Mouse (Mus musculus) hindbrain, embryonic 15.5 days (tissue): ENCODE measurements around the gene Atp6v1g2. TPM values are rescaled to one million over a fixed set of nuclear protein-coding genes. Genes with fewer than 3 reads are reported as not detected.
A peak's percentile ranks its signal among the peaks of the same experiment; 100 is the strongest.

Source experiments
- ATAC-seq: fragments of 200-750 bp; cut with Nextera tagmentation; 2 replicates; pipeline ENCODE4 v1.8.0; 2017; ENCODE audit warnings: low read depth, moderate number of reproducible peaks, moderate TSS enrichment; ENCODE audit not compliant: low FRiP score
- H3K27ac ChIP-seq: fragments of 300-500 bp; sonication (generic); replicated peaks from 2 replicates; pipeline ENCODE4 v1.5.1; 2015; ENCODE audit warnings: mild to moderate bottlenecking, inconsistent platforms
- H3K27me3 ChIP-seq: fragments of 300-500 bp; sonication (generic); 2 replicates; pipeline ENCODE4 v1.6.1; 2015; ENCODE audit warnings: control low read depth, inconsistent platforms
- H3K36me3 ChIP-seq: fragments of 300-500 bp; sonication (generic); 2 replicates; pipeline ENCODE4 v1.6.1; 2015; ENCODE audit warnings: control low read depth, inconsistent platforms
- H3K4me1 ChIP-seq: fragments of 300-500 bp; sonication (generic); replicated peaks from 2 replicates; pipeline ENCODE4 v1.6.1; 2015; ENCODE audit warnings: control low read depth, inconsistent platforms
- H3K4me2 ChIP-seq: fragments of 300-500 bp; sonication (generic); 2 replicates; pipeline ENCODE4 v1.6.1; 2015; ENCODE audit warnings: moderate library complexity, mild to moderate bottlenecking, inconsistent platforms
- H3K4me3 ChIP-seq: fragments of 300-500 bp; sonication (generic); 2 replicates; pipeline ENCODE4 v1.5.1; 2015; ENCODE audit warnings: mild to moderate bottlenecking, inconsistent platforms
- H3K9ac ChIP-seq: fragments of 300-500 bp; sonication (generic); 2 replicates; pipeline ENCODE4 v1.6.1; 2015; ENCODE audit warnings: inconsistent platforms
- H3K9me3 ChIP-seq: fragments of 300-500 bp; sonication (generic); 2 replicates; pipeline ENCODE4 v1.6.1; 2016; ENCODE audit warnings: control low read depth, inconsistent platforms
- WGBS: fragments of 180-500 bp; shearing (Covaris S2); methylation state at CpG from one replicate; pipeline ENCODE4 v1.1.7; 2015; 5-methylcytosine and 5-hydroxymethylcytosine counted together
- polyA plus RNA-seq: library from polyadenylated mRNA; unstranded; fragments of >200 nt; fragmentation: Nextera tagmentation; extraction: Ambion mirVana; gene quantifications from 2 replicates; pipeline ENCODE4 v1.2.1, GENCODE M21; 2015

Gene Atp6v1g2
- polyA plus RNA-seq, 1 experiment from 2014 or later = 110 TPM

DNA sequence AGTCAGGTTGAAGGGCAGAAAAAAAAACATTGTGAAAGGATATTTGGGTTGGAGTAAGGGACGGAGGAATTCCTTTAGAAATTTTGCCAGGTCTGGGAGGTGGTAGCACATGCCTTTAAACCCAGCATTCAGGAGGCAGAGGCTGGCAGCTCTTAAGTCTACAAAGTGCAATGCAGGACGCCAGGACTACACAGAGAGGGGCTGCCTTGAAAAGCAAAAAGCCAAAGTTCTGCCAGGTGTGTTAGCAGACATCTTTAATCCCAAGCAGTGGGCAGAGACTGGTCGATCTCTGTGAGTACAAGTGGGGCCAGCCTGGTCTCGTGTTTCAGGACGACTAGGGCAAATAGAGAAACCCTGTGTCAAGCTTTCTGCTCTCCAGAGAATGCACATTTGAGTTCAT lies 18.5 kb downstream of the Atp6v1g2 start:
- ATAC-seq = no peak
- Histone ChIP-seq H3K4me3 (no peak overlapping the region), H3K4me1 (no peaks in the 10 kb centered on the region), H3K4me2 (no peak overlapping the region), H3K9ac (no peak overlapping the region), H3K27ac (no peak overlapping the region), H3K36me3 (peaks cover 68% of the 10 kb centered on the region), H3K27me3 (no peaks in the 10 kb centered on the region), H3K9me3 (no peaks in the 10 kb centered on the region)
- WGBS = 82% methylated on average over 5 of the region's 5 CpGs

DNA sequence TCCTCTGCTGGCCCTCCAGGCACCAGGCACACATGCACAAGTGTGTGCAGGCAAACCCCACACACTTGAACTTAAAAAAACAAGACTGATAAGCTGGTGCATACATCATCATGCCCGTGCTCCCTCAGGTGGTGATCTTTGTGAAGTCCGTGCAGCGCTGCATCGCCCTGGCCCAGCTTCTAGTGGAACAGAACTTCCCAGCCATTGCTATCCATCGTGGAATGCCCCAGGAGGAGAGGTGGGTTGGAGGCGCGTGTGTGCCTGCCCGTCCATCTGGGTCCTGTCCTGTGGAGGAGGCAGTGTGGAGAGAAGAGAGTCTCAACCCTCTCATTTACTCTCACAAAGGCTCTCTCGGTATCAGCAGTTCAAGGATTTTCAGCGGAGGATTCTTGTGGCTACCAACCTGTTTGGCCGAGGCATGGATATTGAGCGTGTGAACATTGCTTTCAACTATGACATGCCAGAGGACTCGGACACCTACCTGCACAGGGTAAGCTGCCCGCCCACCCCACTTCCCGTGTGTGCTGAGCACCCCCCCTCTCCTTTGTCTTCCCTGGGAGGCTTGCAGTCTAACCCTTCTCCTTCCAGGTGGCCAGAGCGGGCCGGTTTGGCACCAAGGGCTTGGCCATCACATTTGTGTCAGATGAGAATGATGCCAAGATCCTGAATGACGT lies 19.3 kb downstream of the Atp6v1g2 start:
- Histone ChIP-seq H3K9me3 (no peaks in the 10 kb centered on the region), H3K27ac (no peak overlapping the region), H3K9ac (no peak overlapping the region), H3K4me3 (no peak overlapping the region), H3K4me2 (no peak overlapping the region), H3K27me3 (no peaks in the 10 kb centered on the region), H3K36me3 (peaks cover 60% of the 10 kb centered on the region), H3K4me1 (peaks cover under 1% of the 10 kb centered on the region)
- no peak for ATAC-seq
- 85% methylated on average over 18 of the region's 18 CpGs for WGBS

DNA sequence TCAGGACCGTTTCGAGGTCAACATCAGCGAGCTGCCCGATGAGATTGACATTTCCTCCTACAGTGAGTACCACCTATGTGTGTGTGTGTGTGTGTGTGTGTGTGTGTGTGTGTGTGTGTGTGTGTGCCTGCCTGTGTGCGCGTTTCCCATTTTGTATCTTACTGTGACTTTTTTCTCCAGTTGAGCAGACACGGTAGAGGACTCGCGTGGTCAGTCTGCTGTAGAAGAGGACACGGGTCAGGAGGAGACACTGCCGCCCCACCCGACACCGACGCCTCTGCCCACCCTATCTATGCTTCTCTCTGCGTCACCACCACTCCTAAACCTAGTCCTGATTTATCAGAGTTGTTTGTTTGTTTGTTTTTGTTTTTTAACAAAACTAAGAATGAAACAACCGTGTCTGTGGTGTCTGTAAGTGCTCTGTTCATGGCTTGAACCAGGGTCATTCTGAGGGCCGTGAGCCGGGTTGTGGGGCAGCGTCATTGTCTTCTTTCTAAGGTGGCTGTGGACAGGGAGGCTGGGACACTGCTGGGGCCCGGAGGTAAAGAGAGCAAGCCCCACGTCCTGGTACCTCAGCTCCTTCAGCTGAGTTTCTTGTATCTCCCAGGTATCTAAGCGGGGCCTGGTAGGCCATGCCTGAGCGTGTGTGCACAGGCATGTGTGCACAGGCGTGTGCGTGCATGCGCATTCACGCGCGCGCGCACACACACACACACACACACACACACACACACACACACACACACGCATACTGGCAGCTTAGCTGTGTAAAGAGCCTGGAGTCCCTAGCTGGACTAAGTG lies 20.0 kb downstream of the Atp6v1g2 start:
- WGBS = 90% methylated on average over 32 of the region's 32 CpGs
- Histone ChIP-seq H3K4me3 (no peak overlapping the region), H3K9me3 (no peaks in the 10 kb centered on the region), H3K36me3 (peaks cover 54% of the 10 kb centered on the region), H3K9ac (no peak overlapping the region), H3K27ac (no peak overlapping the region), H3K27me3 (no peaks in the 10 kb centered on the region), H3K4me2 (no peak overlapping the region), H3K4me1 (peaks cover 4% of the 10 kb centered on the region)
- peak; percentile 1; the same call in 1 of the 2 replicates for ATAC-seq

DNA sequence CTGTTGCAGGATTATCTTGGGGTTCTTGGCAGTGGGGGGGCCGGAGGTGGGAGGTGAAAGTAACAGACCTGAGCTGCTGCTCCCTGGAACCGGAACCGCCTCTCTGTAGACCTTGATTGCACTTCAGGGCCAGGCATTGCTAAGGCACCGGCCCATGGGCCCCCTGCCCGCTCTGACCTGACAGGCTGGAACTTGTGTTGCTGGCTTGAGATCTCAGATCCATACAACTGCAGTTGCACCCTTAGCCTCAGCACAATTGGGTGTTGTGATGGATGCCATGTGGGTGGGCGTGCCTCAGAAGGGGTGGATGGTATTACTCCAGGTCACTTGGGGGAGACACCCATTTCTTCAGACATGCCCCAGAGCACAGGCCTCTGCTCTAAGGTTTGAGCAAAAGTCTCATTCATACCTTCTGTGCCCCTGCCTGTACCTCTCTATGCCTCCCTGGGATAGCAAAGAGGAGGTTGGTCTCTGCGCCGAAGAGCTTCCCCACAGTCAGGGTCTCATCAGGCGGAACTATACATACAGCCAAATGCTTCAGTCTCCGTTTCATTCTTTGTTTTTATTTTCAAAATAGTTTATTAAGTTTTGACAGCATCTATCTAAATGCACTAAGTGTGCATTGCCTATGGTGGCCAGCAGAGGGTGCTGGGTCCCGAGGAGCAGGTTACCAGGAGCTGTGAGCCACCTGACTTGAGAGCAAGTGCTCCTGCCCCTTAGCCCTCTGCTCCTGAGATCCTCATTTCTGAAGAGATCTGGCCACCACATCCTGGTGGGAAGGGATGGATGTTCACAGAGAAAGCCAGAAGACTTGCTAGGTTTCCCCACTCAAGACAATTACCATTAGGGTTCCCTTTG lies 21.0 kb downstream of the Atp6v1g2 start:
- ATAC-seq = peak; percentile 13; the same call in 1 of the 2 replicates
- 55% methylated on average over 11 of the region's 11 CpGs for WGBS
- H3K4me3 ChIP-seq = no peak overlapping the region
- H3K4me2 ChIP-seq = no peak overlapping the region
- no peak overlapping the region for H3K27ac ChIP-seq
- H3K36me3 ChIP-seq = peaks cover 44% of the 10 kb centered on the region
- no peaks in the 10 kb centered on the region for H3K9me3 ChIP-seq
- no peaks in the 10 kb centered on the region for H3K27me3 ChIP-seq
- peaks cover 4% of the 10 kb centered on the region for H3K4me1 ChIP-seq
- H3K9ac ChIP-seq = no peak overlapping the region

DNA sequence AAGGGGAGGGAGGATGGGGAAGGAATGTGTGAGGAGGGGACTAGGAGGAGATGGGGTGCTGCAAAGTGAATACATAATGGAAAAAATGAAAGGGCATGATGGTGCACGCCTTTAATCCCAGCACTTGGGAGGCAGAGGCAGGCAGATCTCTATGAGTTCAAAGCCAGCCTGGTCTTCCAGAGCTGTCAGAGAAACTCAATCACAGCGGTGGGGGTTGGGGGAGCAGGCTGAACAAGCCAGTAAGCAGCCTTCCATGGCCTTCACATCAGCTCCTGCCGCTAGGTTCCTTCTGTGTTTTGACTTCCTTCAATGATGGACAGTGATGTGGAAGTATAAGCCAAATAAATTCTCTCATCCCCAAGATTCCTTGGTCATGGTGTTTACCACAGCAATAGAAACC lies 21.8 kb downstream of the Atp6v1g2 start:
- peaks cover 4% of the 10 kb centered on the region for H3K4me1 ChIP-seq
- WGBS = 73% methylated on average over 3 of the region's 3 CpGs

DNA sequence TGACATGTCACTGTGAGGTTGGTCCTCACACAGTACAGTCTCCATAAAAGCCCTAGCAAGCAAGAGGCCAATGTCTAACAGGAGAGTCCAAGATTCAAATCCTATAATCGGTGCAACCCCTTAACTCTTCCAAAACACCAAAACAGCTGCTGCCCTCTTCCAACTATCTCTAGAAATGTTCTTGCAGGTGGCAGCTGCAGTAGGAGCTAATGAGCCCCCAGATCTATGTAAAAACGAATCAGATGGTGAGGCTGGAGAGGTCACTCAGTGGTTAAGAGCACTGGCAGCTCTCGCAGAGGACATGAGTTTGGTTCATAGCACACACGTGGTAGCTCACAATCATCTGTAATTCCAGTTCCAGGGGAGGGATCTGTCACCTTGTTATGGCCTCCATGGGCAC lies 22.2 kb downstream of the Atp6v1g2 start:
- H3K9ac ChIP-seq = no peak overlapping the region
- no peak overlapping the region for H3K27ac ChIP-seq
- H3K4me3 ChIP-seq = no peak overlapping the region
- peaks cover 32% of the 10 kb centered on the region for H3K36me3 ChIP-seq
- H3K9me3 ChIP-seq = no peaks in the 10 kb centered on the region
- H3K4me1 ChIP-seq = peaks cover 4% of the 10 kb centered on the region
- ATAC-seq = no peak
- H3K4me2 ChIP-seq = no peak overlapping the region
- H3K27me3 ChIP-seq = no peaks in the 10 kb centered on the region
- 68% methylated on average over 4 of the region's 4 CpGs for WGBS

More for the DNA sequence above, 21.8 kb downstream of the Atp6v1g2 start:
- H3K27me3 ChIP-seq = no peaks in the 10 kb centered on the region
- peaks cover 36% of the 10 kb centered on the region for H3K36me3 ChIP-seq
- no peak overlapping the region for H3K4me3 ChIP-seq
- no peak for ATAC-seq
- no peak overlapping the region for H3K27ac ChIP-seq
- no peak overlapping the region for H3K4me2 ChIP-seq
- H3K9ac ChIP-seq = no peak overlapping the region
- no peaks in the 10 kb centered on the region for H3K9me3 ChIP-seq

DNA sequence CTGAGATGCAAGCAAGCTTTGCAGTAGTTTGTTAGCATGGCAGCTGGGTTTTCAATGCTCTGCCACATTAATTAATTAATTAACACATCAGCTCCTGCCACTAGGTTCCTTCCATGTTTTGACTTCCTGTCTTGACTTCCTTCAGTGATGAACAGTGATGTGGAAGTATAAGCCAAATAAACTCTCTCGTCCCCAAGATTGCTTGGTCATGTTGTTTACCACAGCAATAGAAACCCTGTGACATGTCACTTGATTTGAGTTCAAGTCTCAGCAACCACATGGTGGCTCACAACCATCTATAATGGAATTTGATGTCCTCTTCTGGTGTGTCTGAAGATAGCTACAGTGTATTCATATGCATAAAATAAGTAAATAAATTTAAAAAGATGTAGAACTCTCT lies 23.9 kb downstream of the Atp6v1g2 start:
- Histone ChIP-seq H3K9me3 (no peaks in the 10 kb centered on the region), H3K27me3 (no peaks in the 10 kb centered on the region), H3K36me3 (peaks cover 20% of the 10 kb centered on the region), H3K4me3 (no peak overlapping the region), H3K9ac (no peak overlapping the region), H3K27ac (no peak overlapping the region), H3K4me1 (peaks cover 4% of the 10 kb centered on the region), H3K4me2 (no peak overlapping the region)
- 81% methylated on average over 1 of the region's 1 CpGs for WGBS
- ATAC-seq = no peak

DNA sequence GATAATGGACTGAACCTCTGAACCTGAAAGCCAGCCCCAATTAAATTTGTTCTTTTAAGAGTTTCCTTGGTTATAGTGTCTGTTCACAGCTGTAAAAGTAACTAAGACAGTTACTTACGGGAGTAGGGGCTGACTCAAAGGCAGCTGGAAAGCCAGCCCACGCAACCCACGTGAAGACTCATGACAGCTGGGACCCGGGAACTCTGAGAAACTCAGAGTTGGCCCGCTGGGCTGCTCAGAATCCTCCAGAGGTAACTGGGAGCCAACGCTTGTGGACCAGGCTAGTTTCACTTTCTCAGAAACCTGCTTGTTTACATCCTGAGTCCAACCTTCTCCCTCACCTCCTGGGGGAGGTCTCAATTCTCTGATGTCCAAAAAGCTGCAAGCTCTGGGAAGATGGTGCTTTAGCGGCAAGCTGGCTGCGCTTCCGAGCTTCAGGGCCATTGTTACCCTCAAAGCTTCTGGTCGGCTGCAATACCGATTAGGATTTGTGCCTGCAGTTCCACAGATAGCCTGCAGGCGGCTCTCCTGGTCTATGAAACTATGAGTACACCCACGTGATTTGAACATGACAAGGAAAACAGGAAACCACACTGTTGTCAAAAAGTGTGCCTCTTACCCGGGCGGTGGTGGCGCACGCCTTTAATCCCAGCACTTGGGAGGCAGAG lies 24.5 kb downstream of the Atp6v1g2 start:
- Histone ChIP-seq H3K9ac (0 out of 2 replicates have a peak overlapping the region, but pooled peaks have one; percentile 14), H3K4me2 (peak overlapping the region; percentile 46), H3K27me3 (no peaks in the 10 kb centered on the region), H3K4me1 (peaks cover 4% of the 10 kb centered on the region), H3K27ac (no peak overlapping the region), H3K36me3 (peaks cover 14% of the 10 kb centered on the region), H3K4me3 (peak overlapping the region; percentile 19; the same call in 1 of the 2 replicates), H3K9me3 (no peaks in the 10 kb centered on the region)
- WGBS = 11% methylated on average over 17 of the region's 17 CpGs
- no peak for ATAC-seq

DNA sequence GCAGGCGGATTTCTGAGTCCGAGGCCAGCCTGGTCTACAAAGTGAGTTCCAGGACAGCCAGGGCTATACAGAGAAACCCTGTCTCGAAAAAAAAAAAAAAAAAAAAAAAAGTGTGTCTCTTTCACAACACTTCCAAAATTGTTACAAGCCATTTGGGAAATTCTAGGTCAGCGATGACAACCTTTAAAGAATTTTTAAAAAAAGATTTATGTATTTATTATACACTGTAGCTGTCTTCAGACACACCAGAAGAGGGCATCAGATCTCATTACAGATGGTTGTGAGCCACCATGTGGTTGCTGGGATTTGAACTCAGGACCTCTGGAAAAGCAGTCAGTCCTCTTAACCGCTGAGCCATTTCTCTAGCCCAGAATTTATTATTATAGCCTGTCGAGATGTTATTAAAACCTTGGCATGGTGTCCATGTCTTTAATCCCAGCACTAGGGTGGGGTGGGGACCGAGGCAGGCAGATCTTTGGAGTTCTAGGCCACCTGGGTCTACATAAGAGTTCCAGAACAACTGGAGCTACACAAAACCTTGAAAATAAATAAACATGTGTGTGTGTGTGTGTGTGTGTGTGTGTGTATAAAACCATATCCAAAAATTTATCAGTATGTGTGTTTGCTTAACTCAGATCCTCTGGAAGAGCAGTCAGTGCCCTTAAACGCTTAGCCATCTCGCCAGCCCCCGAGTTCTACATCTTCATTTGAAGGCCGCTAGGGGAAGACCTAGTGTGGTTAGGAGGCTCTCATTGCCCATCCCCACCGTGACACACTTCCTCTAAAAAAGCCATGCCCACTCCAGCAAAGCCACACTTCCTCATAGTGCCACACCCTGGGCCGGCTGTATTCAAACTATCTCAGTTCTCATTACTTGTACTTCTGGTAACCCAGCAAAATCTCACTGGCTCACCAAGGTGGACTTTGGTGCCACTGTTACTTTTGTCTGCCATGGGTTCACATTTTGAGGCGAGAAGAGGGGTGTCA lies 25.3 kb downstream of the Atp6v1g2 start:
- H3K9me3 ChIP-seq = no peaks in the 10 kb centered on the region
- WGBS = 61% methylated on average over 13 of the region's 14 CpGs
- H3K4me3 ChIP-seq = no peak overlapping the region
- H3K27ac ChIP-seq = no peak overlapping the region
- H3K36me3 ChIP-seq = peaks cover 6% of the 10 kb centered on the region
- no peak overlapping the region for H3K4me2 ChIP-seq
- H3K27me3 ChIP-seq = no peaks in the 10 kb centered on the region
- peaks cover 10% of the 10 kb centered on the region for H3K4me1 ChIP-seq
- H3K9ac ChIP-seq = no peak overlapping the region
- ATAC-seq = no peak

DNA sequence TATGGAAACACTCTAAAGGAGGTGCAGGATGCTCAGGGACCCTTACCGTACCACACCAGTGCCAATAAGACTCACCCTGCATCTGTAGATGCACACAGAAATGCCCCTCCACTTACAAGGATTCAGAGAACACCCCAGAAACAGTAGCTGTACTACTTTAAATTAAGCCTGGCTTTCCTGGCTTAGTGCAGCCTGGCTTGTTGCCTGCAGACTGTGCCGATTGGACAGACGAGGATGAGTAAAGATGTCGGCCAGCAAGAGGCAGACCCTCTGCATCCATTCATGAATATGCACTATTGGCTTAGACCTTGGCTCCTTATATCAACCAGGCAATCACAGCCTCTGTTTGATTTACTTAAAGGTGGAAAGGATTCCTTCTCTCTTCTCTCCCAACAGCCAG lies 26.2 kb downstream of the Atp6v1g2 start:
- WGBS = 72% methylated on average over 4 of the region's 4 CpGs
- Histone ChIP-seq H3K27ac (no peak overlapping the region), H3K9ac (no peak overlapping the region), H3K9me3 (no peaks in the 10 kb centered on the region), H3K4me3 (no peak overlapping the region), H3K27me3 (0 out of 2 replicates have a peak, but pooled peaks cover 2% of the 10 kb centered on the region), H3K4me2 (no peak overlapping the region), H3K4me1 (peaks cover 14% of the 10 kb centered on the region), H3K36me3 (no peaks in the 10 kb centered on the region)
- no peak for ATAC-seq
